Mouse (Mus musculus): ENCODE results near the gene Ppih.

DNA sequence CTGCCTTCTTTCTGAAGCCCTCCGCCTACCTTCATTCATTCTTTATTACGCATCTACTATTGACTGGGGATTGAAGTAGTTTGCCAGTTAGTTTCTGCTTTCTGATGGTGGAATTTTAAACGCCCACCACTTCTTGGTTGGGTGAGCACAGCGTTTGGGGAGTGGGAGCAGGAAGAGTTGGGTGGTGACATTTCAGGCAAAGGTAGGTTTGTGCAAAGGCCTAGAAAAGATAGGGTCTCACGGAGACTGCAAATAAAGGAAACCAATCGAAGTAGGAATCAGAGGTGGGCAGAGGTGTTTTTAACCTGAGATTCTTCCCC lies 25.3 kb downstream of the Ppih start:
- TF ChIP-seq GATA1 (IDR thresholded peaks at IDR 0.05; ENCODE audit: borderline replicate concordance, low read length) (no peak), FLI1 (IDR thresholded peaks at IDR 0.05; ENCODE audit: low read length) (no peak)
